Mouse (Mus musculus): ENCODE data around the gene AI837181.
A peak's percentile ranks its signal among the peaks of the same experiment; 100 is the strongest.

AI837181 gene

DNA sequence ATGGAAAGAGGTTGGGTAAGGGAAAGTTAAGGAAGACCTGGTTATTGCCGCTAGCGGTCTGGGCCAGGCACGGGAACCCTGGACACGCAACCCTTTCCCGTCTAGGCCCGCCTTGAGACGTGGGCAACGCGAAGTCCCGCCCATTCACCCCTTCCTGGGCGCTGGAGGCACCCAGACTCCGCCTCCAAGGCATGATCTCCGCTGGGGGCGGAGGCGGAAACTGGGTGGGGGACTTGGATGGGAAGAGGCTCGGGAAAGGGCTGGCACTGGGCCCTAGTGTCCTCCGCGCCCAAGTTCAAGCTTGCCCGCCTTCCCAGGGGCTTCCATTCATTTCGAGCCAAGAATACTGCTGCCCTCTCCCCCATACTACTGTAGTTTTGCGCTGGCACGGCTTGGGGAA, 48.8 kb downstream of the AI837181 start, which contains the start of gene Efemp2:
Gene Efemp2 (plus strand): TSS at position 235 of the 400 bp plus-strand sequence.
- peak; percentile 66 for DNase-seq

DNA sequence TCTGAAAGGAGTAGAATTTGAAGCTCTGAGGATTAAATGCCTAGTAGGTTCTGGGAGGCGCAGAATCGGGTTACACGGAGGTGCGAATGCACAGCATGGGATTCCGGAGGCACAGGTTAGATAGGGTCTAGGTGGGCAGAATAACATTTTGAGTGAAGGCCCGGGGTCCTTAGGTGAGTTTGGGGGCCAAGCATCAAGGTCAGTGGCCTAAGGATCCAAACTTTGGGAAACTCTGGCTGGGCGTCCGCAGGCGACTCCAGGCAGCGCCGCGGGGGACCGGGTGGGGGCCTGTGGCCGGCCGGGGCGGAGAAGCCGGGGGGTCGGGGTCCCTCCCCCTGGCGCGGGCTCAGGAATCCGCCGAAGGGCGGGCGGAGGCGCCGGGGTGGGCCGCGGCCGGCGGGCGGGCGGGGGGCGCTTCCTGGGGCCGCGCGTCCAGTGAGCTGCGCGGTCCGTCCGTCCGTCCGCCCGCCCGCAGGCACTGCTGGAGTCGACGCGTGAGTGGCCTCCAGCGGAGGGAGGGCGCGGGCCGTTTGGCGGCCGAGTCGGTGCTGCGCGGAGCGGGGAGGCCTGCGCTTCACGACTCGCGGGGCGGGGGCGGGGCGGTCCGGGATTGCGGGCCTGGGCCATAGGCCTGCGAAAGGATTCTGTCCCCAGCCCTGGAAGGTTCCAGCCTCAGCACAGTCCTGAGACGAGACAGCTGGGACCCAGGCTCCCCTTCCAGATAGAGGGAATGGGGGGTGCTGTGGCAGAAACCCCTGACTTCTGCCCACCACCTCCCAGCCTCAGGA, 49.5 kb downstream of the AI837181 start:
- peak; percentile 38 for DNase-seq

DNA sequence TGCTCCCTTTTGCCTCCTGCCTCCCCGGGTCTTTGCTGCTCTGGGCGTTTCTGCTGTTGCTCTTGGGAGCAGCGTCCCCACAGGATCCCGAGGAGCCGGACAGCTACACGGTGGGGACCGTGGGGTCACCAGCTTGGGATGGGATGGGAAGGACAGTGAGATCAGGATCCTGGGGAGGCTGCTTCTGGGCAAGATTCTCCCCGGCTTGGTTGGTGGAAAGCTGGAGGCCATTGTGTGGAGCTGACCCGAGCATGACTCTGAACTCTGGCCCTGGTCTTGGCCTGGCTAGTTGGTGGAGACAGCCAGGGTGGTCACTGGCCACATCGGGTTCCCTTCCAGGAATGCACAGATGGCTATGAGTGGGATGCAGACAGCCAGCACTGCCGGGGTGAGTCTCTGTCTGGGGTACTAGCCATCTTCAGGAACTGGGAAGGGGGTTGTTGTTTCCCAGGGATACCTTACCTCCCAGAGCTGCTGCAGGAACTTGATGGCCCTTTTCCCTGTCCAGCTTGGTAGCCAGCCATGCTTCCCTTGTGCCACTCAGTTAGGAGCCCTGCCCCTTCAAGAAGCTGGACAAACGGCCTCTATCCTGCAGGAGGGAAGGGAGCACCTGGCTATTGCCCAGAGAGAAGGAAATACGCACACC, 50.2 kb downstream of the AI837181 start:
- peak; percentile 60 for DNase-seq
